Mouse (Mus musculus): ENCODE data around the gene D430042O09Rik.

The D430042O09Rik gene

GRCm38 (mm10) chr7:125812721-125813120 lies 105.0 kb downstream of the D430042O09Rik start:
- H3K36me3 ChIP-seq (ENCODE audit: control insufficient read depth, insufficient read depth, low read length, poor library complexity, severe bottlenecking) = no peaks in the 10 kb centered on the region
- H3K27me3 ChIP-seq (ENCODE audit: control insufficient read depth, insufficient read depth, low read length, poor library complexity, severe bottlenecking) = no peaks in the 10 kb centered on the region
- DNase-seq (ENCODE audit: low read depth, low spot score) = no peak

- Histone ChIP-seq H3K36me3 (ENCODE audit: control insufficient read depth, insufficient read depth, low read length, poor library complexity, severe bottlenecking) (no peaks in the 10 kb centered on the region), H3K27me3 (ENCODE audit: control insufficient read depth, insufficient read depth, low read length, poor library complexity, severe bottlenecking) (no peaks in the 10 kb centered on the region)
- no peak for DNase-seq (ENCODE audit: low read depth, low spot score)
Observed at GRCm38 (mm10) chr7:125815733-125816132, 108.0 kb downstream of the D430042O09Rik start.

GRCm38 (mm10) chr7:125818301-125818712 lies 110.6 kb downstream of the D430042O09Rik start:
- DNase-seq (ENCODE audit: low read depth, low spot score) = no peak
- Histone ChIP-seq H3K36me3 (ENCODE audit: control insufficient read depth, insufficient read depth, low read length, poor library complexity, severe bottlenecking) (no peaks in the 10 kb centered on the region), H3K27me3 (ENCODE audit: control insufficient read depth, insufficient read depth, low read length, poor library complexity, severe bottlenecking) (no peaks in the 10 kb centered on the region)

GRCm38 (mm10) chr7:125820233-125820632 lies 112.5 kb downstream of the D430042O09Rik start:
- Histone ChIP-seq H3K36me3 (ENCODE audit: control insufficient read depth, insufficient read depth, low read length, poor library complexity, severe bottlenecking) (no peaks in the 10 kb centered on the region), H3K27me3 (ENCODE audit: control insufficient read depth, insufficient read depth, low read length, poor library complexity, severe bottlenecking) (no peaks in the 10 kb centered on the region)
- DNase-seq (ENCODE audit: low read depth, low spot score) = peak; percentile 17

DNA sequence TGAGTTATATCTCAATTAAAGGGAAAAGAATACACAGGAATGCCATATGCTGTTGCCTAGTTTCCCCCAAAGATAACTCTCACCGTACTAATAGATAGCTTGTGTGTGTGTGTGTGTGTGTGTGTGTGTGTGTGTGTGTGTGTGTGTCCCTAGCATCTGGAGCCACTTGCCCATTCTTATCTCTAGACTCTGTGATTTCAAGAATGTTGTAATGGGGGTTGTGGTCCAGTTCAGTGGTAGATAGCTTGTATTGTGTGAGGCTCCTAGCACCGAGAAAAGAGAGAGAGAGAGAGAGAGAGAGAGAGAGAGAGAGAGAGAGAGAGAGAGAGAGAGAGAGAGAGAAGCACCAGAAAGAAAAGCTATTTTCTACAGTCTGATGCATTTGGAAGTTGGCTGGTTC lies 118.7 kb downstream of the D430042O09Rik start:
- no peaks in the 10 kb centered on the region for H3K27me3 ChIP-seq (ENCODE audit: control insufficient read depth, insufficient read depth, low read length, poor library complexity, severe bottlenecking)
- H3K36me3 ChIP-seq (ENCODE audit: control insufficient read depth, insufficient read depth, low read length, poor library complexity, severe bottlenecking) = no peaks in the 10 kb centered on the region
- no peak for DNase-seq (ENCODE audit: low read depth, low spot score)

DNA sequence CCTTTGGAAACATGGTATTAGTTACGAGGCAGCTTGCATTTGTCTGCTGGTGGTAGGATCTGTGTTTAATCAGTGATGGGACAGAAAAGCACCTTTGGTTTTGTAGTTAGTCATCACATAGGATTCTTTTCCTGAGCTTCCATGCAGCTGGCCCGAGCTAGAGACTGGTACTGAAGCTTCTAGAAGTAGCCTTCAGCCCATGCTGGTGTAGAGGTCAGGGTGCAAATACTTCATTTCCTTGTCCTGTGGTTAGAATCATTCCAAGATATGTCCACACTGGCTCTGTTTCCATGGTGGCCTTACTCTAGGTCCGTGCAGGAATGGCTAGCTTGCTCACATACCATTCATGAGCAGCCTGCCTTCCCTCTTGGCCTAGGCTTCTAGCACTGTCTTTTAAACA lies 119.2 kb downstream of the D430042O09Rik start:
- DNase-seq (ENCODE audit: low read depth, low spot score) = no peak
- Histone ChIP-seq H3K27me3 (ENCODE audit: control insufficient read depth, insufficient read depth, low read length, poor library complexity, severe bottlenecking) (no peaks in the 10 kb centered on the region), H3K36me3 (ENCODE audit: control insufficient read depth, insufficient read depth, low read length, poor library complexity, severe bottlenecking) (no peaks in the 10 kb centered on the region)

DNA sequence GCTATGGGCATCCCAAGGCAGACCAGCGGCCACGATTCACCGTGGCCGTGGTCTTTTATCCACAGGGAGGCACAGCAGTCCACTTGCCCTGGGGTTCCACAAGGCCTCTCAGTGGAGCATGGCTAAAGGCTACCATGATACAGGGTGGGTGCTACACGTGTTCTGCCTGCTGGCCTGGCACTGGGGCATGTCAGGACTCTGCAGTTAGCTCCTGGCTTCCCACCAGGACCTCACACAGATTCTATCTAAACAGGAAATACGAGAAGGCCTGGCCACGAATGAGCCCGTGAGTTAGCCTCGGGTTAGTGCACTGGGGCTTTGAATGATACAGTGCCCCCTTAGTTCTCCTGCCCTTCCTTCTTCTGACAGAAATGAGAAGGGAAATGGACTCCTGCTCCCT lies 119.7 kb downstream of the D430042O09Rik start:
- Histone ChIP-seq H3K36me3 (ENCODE audit: control insufficient read depth, insufficient read depth, low read length, poor library complexity, severe bottlenecking) (no peaks in the 10 kb centered on the region), H3K27me3 (ENCODE audit: control insufficient read depth, insufficient read depth, low read length, poor library complexity, severe bottlenecking) (no peaks in the 10 kb centered on the region)
- no peak for DNase-seq (ENCODE audit: low read depth, low spot score)

DNA sequence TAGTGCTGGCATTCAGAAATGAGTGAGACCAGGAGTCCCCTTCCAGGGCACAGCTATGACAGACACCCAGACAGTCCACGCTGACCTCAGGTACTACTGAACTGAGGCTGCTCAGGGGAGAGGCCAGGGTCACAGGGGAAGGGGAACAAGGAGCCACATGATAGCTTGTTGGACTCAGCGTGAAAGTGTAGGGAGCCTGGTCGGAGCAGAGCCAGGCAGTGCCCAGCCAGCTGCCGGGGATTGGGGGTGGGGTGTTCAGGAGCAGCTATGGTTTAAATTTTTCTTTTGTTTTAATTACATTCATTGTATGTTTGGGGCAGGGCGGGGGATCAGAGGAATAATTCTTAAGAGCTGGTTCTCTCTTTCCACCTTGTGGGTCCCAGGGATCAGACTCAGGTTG lies 120.9 kb downstream of the D430042O09Rik start:
- no peaks in the 10 kb centered on the region for H3K27me3 ChIP-seq (ENCODE audit: control insufficient read depth, insufficient read depth, low read length, poor library complexity, severe bottlenecking)
- no peaks in the 10 kb centered on the region for H3K36me3 ChIP-seq (ENCODE audit: control insufficient read depth, insufficient read depth, low read length, poor library complexity, severe bottlenecking)
- DNase-seq (ENCODE audit: low read depth, low spot score) = no peak

DNA sequence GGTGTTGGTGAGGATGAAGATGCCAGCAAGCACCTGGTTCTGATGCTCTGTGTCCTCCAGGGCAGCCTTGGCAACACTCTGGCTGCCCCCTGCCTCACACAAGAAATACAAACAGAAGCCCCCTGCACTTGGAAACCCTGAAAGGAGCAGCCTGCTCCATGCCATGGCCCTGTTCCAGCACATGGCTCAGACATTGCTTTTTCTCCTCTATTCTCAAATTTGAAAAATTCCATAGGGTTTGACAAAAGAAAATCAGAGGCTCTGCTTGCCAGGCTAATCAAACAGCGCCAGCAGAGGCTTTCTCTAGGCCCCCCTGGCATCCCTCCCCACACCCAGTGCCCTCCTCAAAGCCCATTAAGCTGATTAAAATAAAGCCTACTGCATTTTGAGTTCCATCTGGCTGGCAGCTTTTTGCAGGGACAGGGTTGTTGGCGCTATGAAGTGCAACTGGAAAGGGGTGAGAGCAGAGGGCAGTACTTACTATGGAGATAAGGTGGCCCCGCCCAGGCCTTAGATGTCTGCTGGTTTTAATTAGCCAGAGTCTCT lies 121.5 kb downstream of the D430042O09Rik start:
- no peaks in the 10 kb centered on the region for H3K36me3 ChIP-seq (ENCODE audit: control insufficient read depth, insufficient read depth, low read length, poor library complexity, severe bottlenecking)
- no peak for DNase-seq (ENCODE audit: low read depth, low spot score)

DNA sequence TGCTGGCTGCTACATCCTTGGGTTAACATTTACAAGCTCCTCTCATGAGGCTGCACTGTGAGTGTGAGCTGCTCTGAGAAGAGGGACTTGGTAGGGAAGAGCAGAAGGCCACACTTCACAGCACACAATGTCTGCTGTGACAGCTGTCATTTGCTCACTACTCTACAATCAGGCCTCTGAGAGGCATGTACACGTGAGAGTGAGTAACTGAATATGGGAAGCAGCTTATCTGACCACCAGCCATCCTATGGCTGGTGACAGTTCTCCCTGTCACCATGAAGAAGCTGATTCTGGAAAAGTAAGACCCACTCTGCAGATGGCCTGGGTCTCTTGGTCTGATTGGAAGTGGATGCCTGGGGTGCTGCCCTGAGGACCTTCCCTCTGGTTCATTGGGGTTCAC lies 125.1 kb downstream of the D430042O09Rik start:
- H3K36me3 ChIP-seq (ENCODE audit: control insufficient read depth, insufficient read depth, low read length, poor library complexity, severe bottlenecking) = no peaks in the 10 kb centered on the region
- DNase-seq (ENCODE audit: low read depth, low spot score) = no peak
- H3K27me3 ChIP-seq (ENCODE audit: control insufficient read depth, insufficient read depth, low read length, poor library complexity, severe bottlenecking) = no peaks in the 10 kb centered on the region

More for the DNA sequence above, 121.5 kb downstream of the D430042O09Rik start:
- no peaks in the 10 kb centered on the region for H3K27me3 ChIP-seq (ENCODE audit: control insufficient read depth, insufficient read depth, low read length, poor library complexity, severe bottlenecking)

GRCm38 (mm10) chr7:125833471-125833870 lies 125.8 kb downstream of the D430042O09Rik start:
- H3K27me3 ChIP-seq (ENCODE audit: control insufficient read depth, insufficient read depth, low read length, poor library complexity, severe bottlenecking) = no peaks in the 10 kb centered on the region
- DNase-seq (ENCODE audit: low read depth, low spot score) = no peak
- no peaks in the 10 kb centered on the region for H3K36me3 ChIP-seq (ENCODE audit: control insufficient read depth, insufficient read depth, low read length, poor library complexity, severe bottlenecking)

GRCm38 (mm10) chr7:125838078-125838742 lies 130.5 kb downstream of the D430042O09Rik start:
- Histone ChIP-seq H3K27me3 (ENCODE audit: control insufficient read depth, insufficient read depth, low read length, poor library complexity, severe bottlenecking) (no peaks in the 10 kb centered on the region), H3K36me3 (ENCODE audit: control insufficient read depth, insufficient read depth, low read length, poor library complexity, severe bottlenecking) (no peaks in the 10 kb centered on the region)
- no peak for DNase-seq (ENCODE audit: low read depth, low spot score)

GRCm38 (mm10) chr7:125845611-125846010 lies 137.9 kb downstream of the D430042O09Rik start:
- DNase-seq (ENCODE audit: low read depth, low spot score) = no peak
- Histone ChIP-seq H3K36me3 (ENCODE audit: control insufficient read depth, insufficient read depth, low read length, poor library complexity, severe bottlenecking) (no peaks in the 10 kb centered on the region), H3K27me3 (ENCODE audit: control insufficient read depth, insufficient read depth, low read length, poor library complexity, severe bottlenecking) (no peaks in the 10 kb centered on the region)

DNA sequence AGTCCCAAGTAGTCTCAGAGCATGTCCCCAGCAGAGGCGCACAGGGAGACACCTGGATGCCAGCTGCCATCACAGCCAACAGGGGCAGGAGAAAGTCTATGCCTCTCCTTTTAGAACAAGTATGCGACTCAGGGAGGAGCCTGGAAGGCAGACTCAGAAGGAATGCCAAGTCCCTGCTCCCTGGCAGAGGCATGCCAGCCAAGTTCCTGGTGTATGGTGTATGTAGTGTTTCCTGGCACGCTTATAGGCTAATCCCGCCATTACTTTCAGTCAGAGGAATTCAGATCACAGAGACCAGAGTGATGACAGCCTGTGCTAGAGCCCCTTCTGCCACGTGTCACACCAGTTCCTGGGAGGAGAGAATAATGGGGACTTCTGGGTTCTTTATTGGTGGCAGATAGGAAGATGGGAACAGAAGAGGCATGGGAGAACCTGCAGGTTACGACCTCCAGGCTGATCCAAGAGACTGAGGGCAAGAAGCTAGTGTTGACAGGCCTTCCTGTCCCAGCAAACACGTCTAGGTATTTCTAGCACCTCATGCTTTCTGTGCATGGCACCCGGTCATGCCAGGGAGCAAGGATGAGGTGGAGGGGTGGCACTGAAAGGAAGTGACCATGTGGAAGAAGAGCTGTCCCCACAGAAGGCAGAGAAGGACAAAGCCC lies 139.3 kb downstream of the D430042O09Rik start:
- DNase-seq (ENCODE audit: low read depth, low spot score) = no peak
- Histone ChIP-seq H3K27me3 (ENCODE audit: control insufficient read depth, insufficient read depth, low read length, poor library complexity, severe bottlenecking) (no peaks in the 10 kb centered on the region), H3K36me3 (ENCODE audit: control insufficient read depth, insufficient read depth, low read length, poor library complexity, severe bottlenecking) (no peaks in the 10 kb centered on the region)

- no peak for DNase-seq (ENCODE audit: low read depth, low spot score)
- Histone ChIP-seq H3K36me3 (ENCODE audit: control insufficient read depth, insufficient read depth, low read length, poor library complexity, severe bottlenecking) (no peaks in the 10 kb centered on the region), H3K27me3 (ENCODE audit: control insufficient read depth, insufficient read depth, low read length, poor library complexity, severe bottlenecking) (no peaks in the 10 kb centered on the region)
Observed at GRCm38 (mm10) chr7:125847528-125847866, 139.8 kb downstream of the D430042O09Rik start.

Data from splenic B cell, adult 2 months (primary cell).